8 mouse cellular contexts compared by ENCODE assay signal in genomic region chr6:120916074-120916971, GRCm38 (mm10). TPM values are rescaled to one million over a fixed set of nuclear protein-coding genes. Genes with fewer than 3 reads are reported as not detected.
DNase-seq lines count a peak whose midpoint lies in the region; ATAC-seq lines count a peak whose summit lies in the region.

Gene Bid, minus strand, starts transcription at chr6:120916853.

- ATAC-seq in intestine, embryonic 14.5 days (replicated peaks; ENCODE audit: low FRiP score, low TSS enrichment, low read depth), result peak; percentile 92
- ATAC-seq in megakaryocyte progenitor cell, adult 5-6 weeks (replicated peaks; ENCODE audit: poor library complexity), result peak; percentile 64

- peak; percentile 89 for DNase-seq in adrenal gland, adult 18-20 months (ENCODE audit: low spot score in 2 of 2)
- DNase-seq in embryo, embryonic 11 days, result peak; percentile 88
- DNase-seq in gastrocnemius, postnatal 25 days, result peak; percentile 87
- DNase-seq in intestine, embryonic 14.5 days (ENCODE audit: low spot score), result peak; percentile 99
- peak; percentile 68 to 92 for DNase-seq in left cerebral cortex, postnatal 10 days (ENCODE audit: extremely low spot score in 1 of 2, low spot score in 2 of 2)
- peak; percentile 82 for DNase-seq in right cerebral cortex, postnatal 14 days
- DNase-seq in urinary bladder, postnatal 36 days (ENCODE audit: low spot score in 2 of 2), result peak; percentile 92

- H3K4me1 ChIP-seq in intestine, embryonic 14.5 days (replicated peaks; ENCODE audit: control insufficient read depth, insufficient read depth, low read length), result no peaks in the 10 kb centered on the region; the same call in 1 of the 2 replicates

- whole genome bisulfite sequencing in intestine, embryonic 14.5 days, result 1% methylated on average over 66 of the region's 67 CpGs

- no peak within 1 kb of the TSS for H3K27ac ChIP-seq in intestine, embryonic 14.5 days (ENCODE audit: low read depth)

- no peaks in the 10 kb centered on the region for H3K27me3 ChIP-seq in intestine, embryonic 14.5 days (replicated peaks; ENCODE audit: control insufficient read depth, insufficient read depth, low read length)

- intact Hi-C loops in left cerebral cortex, postnatal 10 days (cut with DNase I), result no loop called here

- H3K4me2 ChIP-seq in intestine, embryonic 14.5 days (ENCODE audit: low read length), result peak within 1 kb of the TSS; percentile 92

- H3K4me3 ChIP-seq in intestine, embryonic 14.5 days (ENCODE audit: low read depth, low read length), result peak within 1 kb of the TSS; percentile 59

- H3K9ac ChIP-seq in intestine, embryonic 14.5 days (ENCODE audit: low read length), result peak within 1 kb of the TSS; percentile 53

- no peaks in the 10 kb centered on the region for H3K36me3 ChIP-seq in intestine, embryonic 14.5 days (ENCODE audit: control insufficient read depth, insufficient read depth, low read length)

- no peaks in the 10 kb centered on the region for H3K9me3 ChIP-seq in intestine, embryonic 14.5 days (ENCODE audit: control insufficient read depth, low read length)

RNA-seq across cellular contexts. Expression of gene Bid, which starts in this region (rescaled TPM):
- 1 to 10 TPM; 4.5 to 4.8 TPM for total RNA-seq in adrenal gland, adult 18-20 months (2021)
- total RNA-seq in gastrocnemius, postnatal 25 days (2021), result under 1 TPM; 0.48 to 0.87 TPM
- polyA plus RNA-seq in intestine, embryonic 14.5 days (2014; fragmentation: Nextera tagmentation; extraction: Ambion mirVana), result 25.1 and 26.5 TPM in 2 replicates
- total RNA-seq in left cerebral cortex, postnatal 10 days (2021), result 10 to 100 TPM; 14.9 to 15.1 TPM
- 89.7 and 91.0 TPM in 2 replicates for total RNA-seq in megakaryocyte progenitor cell, adult 5-6 weeks (2015)
- 51.7 and 55.4 TPM in 2 replicates for total RNA-seq in megakaryocyte progenitor cell, adult 5-6 weeks (2017)

Comparison
In these comparisons a context has a peak if more than half of its experiments do, and no peak if none do; other contexts are left out.
1. Peak in DNase-seq in gastrocnemius, postnatal 25 days; RNA of the gene not detected or under 1 TPM.